Mouse (Mus musculus): ENCODE measurements around the gene Fam120a. TPM values are rescaled to one million over a fixed set of nuclear protein-coding genes. Genes with fewer than 3 reads are reported as not detected.

The Fam120a gene
- 100 to 1,000 TPM; 127 to 130 TPM for total RNA-seq (2021)
- long read RNA-seq, experiment 1, full-length matches to known transcripts = 19 of 53 reads
- long read RNA-seq, experiment 1, partial matches to known transcripts = 28 of 53 reads
- long read RNA-seq, experiment 1, other reads (novel, unspliced or antisense) = 6 of 53 reads
- long read RNA-seq, experiment 2, full-length matches to known transcripts = 14 of 54 reads
- long read RNA-seq, experiment 2, partial matches to known transcripts = 37 of 54 reads
- long read RNA-seq, experiment 2, other reads (novel, unspliced or antisense) = 3 of 54 reads

GRCm38 (mm10) chr13:48967956-48968749, at the start of gene Fam120a:
TSS of gene Fam120a (minus strand) at chr13:48968017.
- DNase-seq (ENCODE audit: low spot score in 2 of 2) = peak; percentile 80 to 82
- intact Hi-C loops (cut with DNase I) = loop anchor here (5.0 kb wide), 1 partner anchor 91 kb away; no protein-coding TSS in a partner anchor

DNA sequence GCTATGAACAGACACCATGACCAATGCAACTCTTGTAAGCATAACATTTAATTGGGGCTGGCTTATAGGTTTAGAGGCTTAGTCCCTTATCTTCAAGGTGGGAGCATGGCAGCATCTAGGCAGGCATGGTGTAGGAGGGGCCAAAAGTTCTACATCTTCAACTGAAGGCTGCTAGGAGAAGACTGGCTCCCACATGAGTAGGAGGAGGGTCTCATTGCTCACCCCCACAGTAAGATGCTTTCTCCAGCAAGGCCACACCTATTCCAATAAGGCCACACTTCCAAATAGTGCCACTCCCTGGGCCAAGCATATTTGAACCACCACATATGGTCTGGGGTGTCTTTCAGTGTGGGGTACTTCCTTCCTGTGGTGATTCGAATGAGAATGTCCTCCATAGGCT, 49.6 kb upstream of the Fam120a start:
- DNase-seq (ENCODE audit: low spot score in 2 of 2) = no peak
- intact Hi-C loops (cut with DNase I) = no loop called here

DNA sequence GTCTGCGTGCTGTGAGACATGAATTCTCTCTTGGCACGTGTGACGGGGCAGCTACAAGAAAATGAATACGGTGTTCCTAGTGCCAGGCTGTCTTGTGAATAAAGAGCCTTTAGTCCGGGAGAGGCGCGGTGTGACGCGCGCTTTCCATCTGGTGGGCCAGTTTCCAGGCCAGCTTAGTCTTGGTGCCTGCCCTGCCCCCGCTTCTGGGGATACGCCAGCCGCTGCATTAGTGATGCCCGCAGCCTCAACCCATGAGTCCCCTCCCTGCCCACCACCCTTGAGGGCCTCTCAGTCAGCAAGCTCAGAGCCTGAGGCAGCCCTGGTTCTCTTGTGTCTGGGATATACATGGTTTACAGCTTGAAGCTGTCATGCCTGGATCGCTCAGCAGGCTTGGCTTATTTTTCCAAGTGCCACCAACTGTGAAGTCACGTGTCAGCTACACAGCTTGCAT, 48.5 kb upstream of the Fam120a start:
- DNase-seq (ENCODE audit: low spot score in 2 of 2) = peak; percentile 89 to 96
- intact Hi-C loops (cut with DNase I) = no loop called here

- peak in 1 of 2 experiments; percentile 30 for DNase-seq (ENCODE audit: low spot score in 2 of 2)
- intact Hi-C loops (cut with DNase I) = no loop called here
Measured at GRCm38 (mm10) chr13:49015366-49016306, 47.8 kb upstream of the Fam120a start.

DNA sequence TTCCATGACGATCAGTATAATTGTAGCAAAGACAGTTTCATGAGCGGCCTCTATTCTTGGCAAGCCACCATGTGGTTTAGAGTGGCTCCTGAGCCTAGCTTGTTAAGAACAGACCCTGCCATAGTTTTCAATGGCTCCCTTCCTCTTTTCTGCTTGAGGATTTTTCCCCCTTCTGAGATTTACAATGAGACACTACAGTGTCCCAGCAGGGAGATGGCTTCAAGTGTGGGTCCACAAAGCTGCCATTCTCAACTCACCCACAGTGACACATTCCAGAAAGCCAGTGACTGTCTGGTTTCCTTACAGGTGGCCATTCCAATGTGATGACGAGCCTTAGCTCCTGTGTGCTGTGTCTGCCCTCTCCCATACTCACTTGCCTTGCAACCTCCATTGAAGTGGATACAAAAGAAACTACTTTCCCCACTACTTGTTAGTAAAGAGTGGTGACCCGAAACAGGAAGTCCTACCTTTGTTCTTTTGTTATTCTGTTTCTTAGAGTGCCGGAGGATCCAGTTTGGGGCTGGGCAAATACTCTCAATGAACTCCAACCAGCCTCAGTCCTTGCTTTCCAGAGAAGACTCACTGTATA, 45.5 kb upstream of the Fam120a start:
- intact Hi-C loops (cut with DNase I) = no loop called here

DNA sequence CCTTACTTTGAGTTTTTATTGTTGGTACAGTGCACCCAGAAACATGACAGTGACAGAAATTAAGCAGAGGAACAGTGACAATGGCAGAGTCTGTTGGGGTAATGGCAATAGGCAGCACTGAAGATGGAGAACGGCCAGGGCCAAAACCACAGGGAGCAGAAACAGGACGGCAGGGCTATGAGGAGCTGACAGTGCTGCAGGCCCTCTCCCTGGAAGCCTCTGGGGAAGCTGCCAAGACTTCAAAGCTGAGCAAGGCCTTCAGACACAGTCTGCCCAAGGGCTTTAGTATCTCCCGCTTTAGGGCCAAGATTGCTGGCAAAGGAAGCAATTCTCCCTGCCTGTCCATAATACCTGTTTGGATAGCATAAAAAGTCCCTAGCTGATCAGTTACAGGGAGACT, 33.9 kb upstream of the Fam120a start:
- intact Hi-C loops (cut with DNase I) = no loop called here
- peak in 1 of 2 experiments; percentile 28 for DNase-seq (ENCODE audit: low spot score in 2 of 2)

More for the DNA sequence above, 45.5 kb upstream of the Fam120a start:
- DNase-seq (ENCODE audit: low spot score in 2 of 2) = no peak

DNA sequence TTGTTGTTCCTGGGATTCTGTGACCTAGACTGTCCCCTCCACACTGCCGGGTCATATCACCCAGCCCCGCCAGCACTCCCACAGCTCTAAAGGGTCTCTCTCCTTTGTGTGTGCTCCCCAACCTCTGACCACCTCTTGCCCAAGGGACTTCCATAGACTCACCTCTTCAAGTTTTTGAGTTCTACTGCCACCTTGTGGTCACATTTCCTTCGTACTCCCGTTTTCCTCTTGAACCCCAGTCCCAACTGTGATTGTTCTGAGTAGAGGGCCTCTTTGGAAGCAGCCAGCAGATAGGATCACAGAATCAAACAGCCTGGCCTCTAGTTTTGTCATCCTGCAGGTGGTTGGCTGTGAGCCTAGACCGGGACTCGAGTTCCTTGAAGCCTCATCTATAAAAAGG, 30.8 kb upstream of the Fam120a start:
- intact Hi-C loops (cut with DNase I) = loop anchor here (10.0 kb wide), 1 partner anchor 344 kb away; no protein-coding TSS in a partner anchor
- peak; percentile 52 to 77 for DNase-seq (ENCODE audit: low spot score in 2 of 2)

GRCm38 (mm10) chr13:48996731-48997130, 28.9 kb upstream of the Fam120a start:
- intact Hi-C loops (cut with DNase I) = loop anchor here (10.0 kb wide), 1 partner anchor 342 kb away; no protein-coding TSS in a partner anchor

GRCm38 (mm10) chr13:48994903-48995302, 27.1 kb upstream of the Fam120a start:
- DNase-seq (ENCODE audit: low spot score in 2 of 2) = no peak
- intact Hi-C loops (cut with DNase I) = loop anchor here (10.0 kb wide), 1 partner anchor 340 kb away; no protein-coding TSS in a partner anchor

More at GRCm38 (mm10) chr13:48996731-48997130, 28.9 kb upstream of the Fam120a start:
- peak; percentile 39 to 43 for DNase-seq (ENCODE audit: low spot score in 2 of 2)

- DNase-seq (ENCODE audit: low spot score in 2 of 2) = peak in 1 of 2 experiments; percentile 42
- intact Hi-C loops (cut with DNase I) = loop anchor here (10.0 kb wide), 1 partner anchor 338 kb away; no protein-coding TSS in a partner anchor
Measured at GRCm38 (mm10) chr13:48992914-48993313, 25.1 kb upstream of the Fam120a start.

DNA sequence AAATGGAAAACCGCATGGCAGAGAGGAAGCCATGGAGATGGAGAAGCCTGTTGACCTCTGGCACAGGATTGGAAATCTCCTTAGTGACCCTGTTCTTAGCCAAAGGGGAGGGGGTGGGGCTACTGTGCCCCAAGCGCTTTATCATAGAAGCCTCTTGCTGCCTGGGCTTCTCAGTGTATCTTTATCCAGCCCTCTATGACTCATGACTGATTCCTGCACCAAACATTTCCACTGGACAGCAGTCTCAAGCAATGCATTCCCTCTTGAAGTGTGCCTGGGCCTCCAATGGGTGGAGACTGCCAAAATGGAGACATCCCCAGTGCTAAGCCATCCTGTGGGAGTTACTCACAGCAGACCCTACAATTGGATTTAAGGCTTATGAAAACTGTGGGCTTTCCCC, 22.3 kb upstream of the Fam120a start:
- no peak for DNase-seq (ENCODE audit: low spot score in 2 of 2)
- intact Hi-C loops (cut with DNase I) = loop anchor here (10.0 kb wide), 1 partner anchor 335 kb away; no protein-coding TSS in a partner anchor

- intact Hi-C loops (cut with DNase I) = no loop called here
- DNase-seq (ENCODE audit: low spot score in 2 of 2) = no peak
Measured at GRCm38 (mm10) chr13:48982482-48983098, 14.8 kb upstream of the Fam120a start.

- intact Hi-C loops (cut with DNase I) = no loop called here
- no peak for DNase-seq (ENCODE audit: low spot score in 2 of 2)
Measured at GRCm38 (mm10) chr13:48979069-48979468, 11.3 kb upstream of the Fam120a start.

- DNase-seq (ENCODE audit: low spot score in 2 of 2) = no peak
- intact Hi-C loops (cut with DNase I) = no loop called here
Measured at GRCm38 (mm10) chr13:48977858-48978257, 10.0 kb upstream of the Fam120a start.

GRCm38 (mm10) chr13:48974699-48975098, 6.9 kb upstream of the Fam120a start:
- DNase-seq (ENCODE audit: low spot score in 2 of 2) = no peak
- intact Hi-C loops (cut with DNase I) = no loop called here

DNA sequence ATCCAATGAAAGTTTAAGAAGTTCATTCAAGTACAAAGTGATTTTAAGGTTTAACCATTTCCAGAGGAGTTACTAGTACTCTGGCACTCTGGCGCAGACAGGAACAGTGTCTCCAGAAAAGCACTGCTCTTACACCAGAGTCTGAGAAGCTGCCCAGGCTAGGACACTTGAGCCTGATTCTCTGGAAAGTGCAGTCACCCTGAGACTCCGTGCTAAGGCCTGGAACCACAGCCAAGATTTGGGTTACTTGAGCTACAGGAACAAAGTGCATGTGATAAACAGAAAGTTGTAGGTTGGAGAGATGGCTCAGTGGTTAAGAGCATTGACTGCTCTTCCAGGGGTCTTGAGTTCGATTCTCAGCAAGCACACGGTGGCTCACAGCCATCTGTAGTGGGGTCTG, 6.4 kb upstream of the Fam120a start:
- intact Hi-C loops (cut with DNase I) = no loop called here

GRCm38 (mm10) chr13:48973231-48973630, 5.4 kb upstream of the Fam120a start:
- intact Hi-C loops (cut with DNase I) = no loop called here
- DNase-seq (ENCODE audit: low spot score in 2 of 2) = no peak

More for the DNA sequence above, 6.4 kb upstream of the Fam120a start:
- DNase-seq (ENCODE audit: low spot score in 2 of 2) = no peak

DNA sequence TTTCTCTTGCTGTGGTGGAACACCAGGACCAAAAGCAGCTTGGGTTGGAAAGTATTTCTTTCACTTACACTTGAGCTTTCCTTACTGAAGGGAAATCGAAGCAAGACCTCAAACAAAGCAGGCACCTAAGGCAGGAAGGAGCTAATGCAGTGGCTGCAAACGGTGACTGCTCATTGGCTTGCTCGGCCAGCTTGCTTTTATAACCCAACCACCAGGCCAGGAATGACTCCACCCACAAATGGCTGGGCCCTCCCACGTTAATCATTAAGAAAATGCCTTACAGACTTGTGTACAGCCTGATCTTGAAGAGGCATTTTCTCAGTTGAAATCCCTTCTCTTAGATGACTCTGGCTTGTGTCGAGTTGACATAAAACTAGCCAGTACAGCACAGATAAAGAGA, 3.2 kb upstream of the Fam120a start:
- DNase-seq (ENCODE audit: low spot score in 2 of 2) = no peak
- intact Hi-C loops (cut with DNase I) = no loop called here
